Mouse (Mus musculus): ENCODE measurements around the gene Lcor.

Gene Lcor

DNA sequence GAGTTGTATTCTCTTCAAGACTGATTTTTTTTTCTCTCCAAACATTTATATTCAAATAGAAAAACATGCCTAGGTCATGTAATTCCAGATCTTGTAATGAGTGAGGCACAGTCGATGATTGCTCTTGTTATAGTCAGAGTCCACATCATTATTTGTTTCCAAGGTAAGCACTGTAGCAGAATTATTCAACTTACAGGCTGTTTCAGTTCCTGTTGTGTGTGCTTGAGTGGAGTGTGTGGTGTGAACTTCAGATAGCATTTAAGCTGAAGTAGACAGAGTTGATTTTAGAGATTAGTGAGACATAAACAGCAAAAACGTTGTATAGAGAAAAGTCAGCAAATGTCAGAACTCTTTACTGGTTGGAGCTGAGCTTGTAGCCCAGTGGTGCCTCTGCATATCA is 86.4 kb downstream of the Lcor start:
- DNase-seq (ENCODE audit: low spot score) = no peak

GRCm38 (mm10) chr19:41573700-41574099 is 91.3 kb downstream of the Lcor start:
- DNase-seq (ENCODE audit: low spot score) = no peak

DNA sequence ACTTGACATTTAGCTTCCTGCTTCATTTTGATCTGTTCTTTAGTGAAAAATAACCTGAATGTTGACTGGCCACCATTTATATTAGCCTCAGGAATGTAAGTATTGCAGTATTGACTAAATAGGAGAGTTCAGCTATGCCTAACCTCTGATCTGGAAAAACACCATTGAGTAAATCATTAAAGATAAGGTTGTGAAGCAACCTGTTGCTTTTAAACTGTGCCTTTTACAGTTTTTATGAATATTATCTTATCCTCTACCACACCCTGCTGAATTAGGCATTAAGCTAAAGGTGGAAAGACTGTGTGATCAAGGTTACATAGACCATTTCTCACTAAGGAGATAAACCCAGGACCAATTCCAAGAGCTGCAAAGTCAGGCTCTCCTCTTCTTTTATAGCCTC is 95.1 kb downstream of the Lcor start:
- no peak for DNase-seq (ENCODE audit: low spot score)

- DNase-seq (ENCODE audit: low spot score) = no peak
Measured at GRCm38 (mm10) chr19:41579311-41579920, 97.0 kb downstream of the Lcor start.

- no peak for DNase-seq (ENCODE audit: low spot score)
Measured at GRCm38 (mm10) chr19:41581706-41582420, 99.4 kb downstream of the Lcor start, which contains the start of gene Gm340. Gene Gm340 (plus strand): TSS chr19:41582370.

GRCm38 (mm10) chr19:41582918-41583514 is 100.6 kb downstream of the Lcor start:
- no peak for DNase-seq (ENCODE audit: low spot score)

- DNase-seq (ENCODE audit: low spot score) = no peak
Measured at GRCm38 (mm10) chr19:41586752-41587151, 104.3 kb downstream of the Lcor start.

GRCm38 (mm10) chr19:41587431-41588222 is 105.2 kb downstream of the Lcor start:
- DNase-seq (ENCODE audit: low spot score) = no peak

- no peak for DNase-seq (ENCODE audit: low spot score)
Measured at GRCm38 (mm10) chr19:41589026-41589425, 106.6 kb downstream of the Lcor start.

DNA sequence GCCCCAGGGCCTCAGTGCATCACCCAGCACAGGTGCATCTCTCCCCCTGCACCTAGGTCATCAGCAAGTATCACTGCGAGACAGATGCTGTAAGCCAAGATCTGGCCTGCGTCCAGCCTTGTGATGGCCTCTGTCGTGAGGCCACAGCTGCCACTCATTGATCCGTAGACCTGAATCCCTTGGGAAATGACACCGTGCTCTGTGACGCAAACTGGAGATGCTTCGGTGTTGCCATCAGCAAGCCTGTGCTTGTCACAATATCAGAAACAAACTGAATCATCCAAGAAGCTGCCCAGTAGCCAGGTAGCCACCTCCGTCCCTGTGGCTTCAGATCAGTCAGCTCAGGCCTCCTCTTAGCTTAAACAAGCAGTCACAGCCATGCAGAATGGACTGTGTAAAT is 107.2 kb downstream of the Lcor start:
- no peak for DNase-seq (ENCODE audit: low spot score)

- no peak for DNase-seq (ENCODE audit: low spot score)
Measured at GRCm38 (mm10) chr19:41591808-41592207, 109.4 kb downstream of the Lcor start.

GRCm38 (mm10) chr19:41597170-41597894 is 114.9 kb downstream of the Lcor start:
- DNase-seq (ENCODE audit: low spot score) = no peak

DNA sequence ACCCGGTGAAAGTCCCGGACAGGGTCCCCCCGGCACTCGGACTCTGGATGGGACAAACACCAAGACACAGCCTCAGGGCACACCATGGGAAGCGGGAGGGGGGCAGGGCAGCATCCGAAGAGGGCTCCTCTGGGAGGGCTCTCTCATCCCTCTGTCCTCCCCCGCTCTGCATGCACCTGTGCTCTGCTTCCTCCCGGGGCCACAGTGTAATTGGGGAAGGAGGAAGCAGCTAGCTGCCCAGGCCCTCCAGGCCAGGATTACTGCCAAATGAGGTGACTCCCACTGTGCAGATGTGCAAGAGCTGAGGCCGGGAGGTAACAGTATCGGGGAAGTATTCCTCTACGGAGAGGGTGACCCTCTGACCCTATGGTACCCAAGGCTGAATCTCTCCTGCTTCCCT is 118.2 kb downstream of the Lcor start:
- no peak for DNase-seq (ENCODE audit: low spot score)

GRCm38 (mm10) chr19:41606208-41606987 is 124.0 kb downstream of the Lcor start:
- DNase-seq (ENCODE audit: low spot score) = no peak

- no peak for DNase-seq (ENCODE audit: low spot score)
Measured at GRCm38 (mm10) chr19:41611683-41612082, 129.2 kb downstream of the Lcor start.
